8 mouse cellular contexts compared by ENCODE assay signal in the genomic region with DNA sequence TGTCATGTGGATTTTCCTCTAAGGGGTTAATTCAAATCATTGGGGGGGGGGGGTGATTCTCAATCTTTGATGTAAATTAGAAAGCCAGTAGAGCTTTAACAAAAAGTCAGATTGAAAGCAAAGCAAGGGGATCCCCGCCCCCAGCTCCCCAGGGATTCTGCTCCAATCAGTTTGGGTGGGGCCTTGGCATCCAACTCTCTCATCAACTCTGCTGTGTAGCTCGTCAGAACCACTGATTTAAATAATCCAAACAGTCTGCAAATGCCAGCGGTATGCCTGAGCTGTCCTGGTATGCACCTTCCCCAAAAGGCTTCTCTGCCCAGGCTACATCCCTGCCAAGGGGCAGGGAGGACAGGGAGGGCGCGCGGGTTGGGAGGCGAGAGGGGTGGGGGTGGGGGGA. TPM values are rescaled to one million over a fixed set of nuclear protein-coding genes. Genes with fewer than 3 reads are reported as not detected.
A peak's percentile ranks its signal among the peaks of the same experiment; 100 is the strongest.
DNase-seq lines count a peak whose midpoint lies in the region; ATAC-seq lines count a peak whose summit lies in the region.

No protein-coding gene starts in this region.

- H3K9ac ChIP-seq in midbrain, embryonic 13.5 days (replicated peaks): no peak overlapping the region
- no peak overlapping the region for H3K9ac ChIP-seq in midbrain, embryonic 11.5 days (ENCODE audit: low read length)
- no peak overlapping the region for H3K9ac ChIP-seq in forebrain, embryonic 15.5 days (replicated peaks)

- 0 out of 2 replicates have a peak, but pooled peaks have one; percentile 29 for ATAC-seq in midbrain, embryonic 13.5 days
- no peak for ATAC-seq in midbrain, embryonic 11.5 days (ENCODE audit: low FRiP score)
- ATAC-seq in forebrain, embryonic 15.5 days (replicated peaks): no peak

- H3K4me3 ChIP-seq in midbrain, embryonic 13.5 days (replicated peaks): no peak overlapping the region
- H3K4me3 ChIP-seq in midbrain, embryonic 11.5 days (ENCODE audit: low read depth, low read length): no peak overlapping the region
- H3K4me3 ChIP-seq in forebrain, embryonic 15.5 days: no peak overlapping the region

- no peak overlapping the region; the same call in 1 of the 2 replicates for H3K4me2 ChIP-seq in midbrain, embryonic 13.5 days (replicated peaks)
- no peak overlapping the region for H3K4me2 ChIP-seq in midbrain, embryonic 11.5 days
- peak overlapping the region; percentile 12; the same call in 1 of the 2 replicates for H3K4me2 ChIP-seq in forebrain, embryonic 15.5 days (replicated peaks)

- peaks cover 7% of the 10 kb centered on the region; the same call in 1 of the 2 replicates for H3K27me3 ChIP-seq in midbrain, embryonic 13.5 days
- H3K27me3 ChIP-seq in midbrain, embryonic 11.5 days (ENCODE audit: control insufficient read depth, insufficient read depth, low read length): no peaks in the 10 kb centered on the region
- no peaks in the 10 kb centered on the region for H3K27me3 ChIP-seq in forebrain, embryonic 15.5 days

- no peaks in the 10 kb centered on the region for H3K9me3 ChIP-seq in midbrain, embryonic 13.5 days
- no peaks in the 10 kb centered on the region for H3K9me3 ChIP-seq in midbrain, embryonic 11.5 days (ENCODE audit: control insufficient read depth, low read length)
- no peaks in the 10 kb centered on the region for H3K9me3 ChIP-seq in forebrain, embryonic 15.5 days

- H3K27ac ChIP-seq in midbrain, embryonic 13.5 days: no peak overlapping the region
- no peak overlapping the region for H3K27ac ChIP-seq in midbrain, embryonic 11.5 days (ENCODE audit: low read depth, low read length)
- no peak overlapping the region for H3K27ac ChIP-seq in forebrain, embryonic 15.5 days (replicated peaks)

- no peak for DNase-seq in midbrain, embryonic 11.5 days (ENCODE audit: low spot score, missing footprints)
- DNase-seq in heart, postnatal 4 days: peak; percentile 61
- DNase-seq in lung, postnatal 25 days (ENCODE audit: low spot score): peak; percentile 34
- no peak for DNase-seq in embryo, embryonic 10.5 days (ENCODE audit: low spot score)
- DNase-seq in spleen, postnatal 4 days (ENCODE audit: low spot score in 2 of 2): no peak
- DNase-seq in T-cell, adult 2 months (ENCODE audit: low spot score): no peak

- H3K4me1 ChIP-seq in midbrain, embryonic 13.5 days (replicated peaks): peaks cover 18% of the 10 kb centered on the region
- peaks cover 10% of the 10 kb centered on the region; the same call in 1 of the 2 replicates for H3K4me1 ChIP-seq in midbrain, embryonic 11.5 days (ENCODE audit: control insufficient read depth, insufficient read depth, low read length)
- H3K4me1 ChIP-seq in forebrain, embryonic 15.5 days: peaks cover 18% of the 10 kb centered on the region

- WGBS in midbrain, embryonic 13.5 days: 9% methylated on average over 7 of the region's 7 CpGs
- WGBS in midbrain, embryonic 11.5 days: 13% methylated on average over 7 of the region's 7 CpGs
- 18% methylated on average over 7 of the region's 7 CpGs for WGBS in forebrain, embryonic 15.5 days

- H3K36me3 ChIP-seq in midbrain, embryonic 13.5 days: no peaks in the 10 kb centered on the region
- no peaks in the 10 kb centered on the region for H3K36me3 ChIP-seq in midbrain, embryonic 11.5 days (ENCODE audit: control insufficient read depth, insufficient read depth, low read length)
- H3K36me3 ChIP-seq in forebrain, embryonic 15.5 days: no peaks in the 10 kb centered on the region

RNA-seq across cellular contexts. Expression of a gene that starts 33.6 kb away (rescaled TPM):
- polyA plus RNA-seq in midbrain, embryonic 13.5 days (2015; fragmentation: Nextera tagmentation; extraction: Ambion mirVana): 147 and 160 TPM in 2 replicates
- 210 and 233 TPM in 2 replicates for polyA plus RNA-seq in midbrain, embryonic 11.5 days (2014; fragmentation: Nextera tagmentation; extraction: Ambion mirVana)
- 145 and 146 TPM in 2 replicates for polyA plus RNA-seq in forebrain, embryonic 15.5 days (2015; fragmentation: Nextera tagmentation; extraction: Ambion mirVana)
- 10 to 100 TPM; 43.2 to 46.3 TPM for total RNA-seq in heart, postnatal 4 days (2021)

Comparison
In these comparisons a context has a peak if more than half of its experiments do, and no peak if none do; other contexts are left out.
1. DNase-seq: peak in heart, postnatal 4 days (single experiment) and lung, postnatal 25 days (single experiment); none in midbrain, embryonic 11.5 days (single experiment), embryo, embryonic 10.5 days (single experiment), spleen, postnatal 4 days (0 of 2) and T-cell, adult 2 months (single experiment).